Mouse (Mus musculus) G1E (cell line): ENCODE measurements around the gene Pias4.

Experiments
- CTCF ChIP-seq: IDR thresholded peaks from 2 replicates; pipeline ENCODE4 v1.5.1; 2012; ENCODE audit warnings: low read depth, low read length, inconsistent platforms, mixed read lengths
- POLR2AphosphoS5 ChIP-seq: IDR thresholded peaks from 2 replicates; pipeline ENCODE4 v1.6.1; 2012; ENCODE audit warnings: low read depth, low read length, inconsistent platforms; ENCODE audit not compliant: insufficient replicate concordance

- no peak for TF ChIP-seq CTCF
- TF ChIP-seq POLR2AphosphoS5: no peak
Measured at GRCm38 (mm10) chr10:81135831-81136705, 31.7 kb downstream of the Pias4 start.
